22 mouse cellular contexts compared by ENCODE assay signal in the genomic region with DNA sequence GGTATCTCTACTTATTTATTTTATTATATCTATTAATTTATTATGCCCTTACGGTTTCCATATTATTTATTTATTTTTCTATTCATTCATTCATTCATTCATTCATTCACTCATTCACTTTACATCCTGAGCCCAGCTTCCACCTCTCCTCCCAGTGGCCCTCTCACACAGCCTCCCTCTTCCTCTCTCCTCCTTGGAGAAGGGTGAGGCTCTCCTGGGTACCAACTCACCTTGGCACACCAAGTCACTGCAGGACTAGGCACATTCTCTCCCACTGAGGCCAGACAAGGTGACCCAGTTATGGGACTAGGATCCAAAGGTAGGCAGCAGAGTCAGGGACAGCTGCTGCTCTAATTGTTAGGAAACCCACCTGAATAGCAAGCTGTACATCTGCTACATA. TPM values are rescaled to one million over a fixed set of nuclear protein-coding genes. Genes with fewer than 3 reads are reported as not detected.
DNase-seq lines count a peak whose midpoint lies in the region; ATAC-seq and TF ChIP-seq lines count a peak whose summit lies in the region.
"Had no signal": no experiment of that assay in that cellular context is flagged by ENCODE, and none has a peak within 500 bp of the region (broad histone marks: within the 10 kb centered on the region; RNA-seq: fewer than 3 reads in every experiment).

No protein-coding gene starts in this region.

- H3K36me3 ChIP-seq in forebrain, embryonic 12.5 days (replicated peaks): no peaks in the 10 kb centered on the region
- no peaks in the 10 kb centered on the region for H3K36me3 ChIP-seq in forebrain, postnatal 0 days (ENCODE audit: insufficient read depth)
- no peaks in the 10 kb centered on the region for H3K36me3 ChIP-seq in neural tube, embryonic 11.5 days (ENCODE audit: control insufficient read depth, insufficient read depth, low read length)
- no peaks in the 10 kb centered on the region for H3K36me3 ChIP-seq in midbrain, embryonic 14.5 days (ENCODE audit: control insufficient read depth, insufficient read depth, low read length)
- H3K36me3 ChIP-seq in intestine, embryonic 15.5 days: no peaks in the 10 kb centered on the region
- H3K36me3 ChIP-seq: embryonic facial prominence, embryonic 10.5 days; heart, embryonic 12.5 days; limb, embryonic 13.5 days; liver, embryonic 13.5 days; lung, embryonic 15.5 days; stomach, embryonic 15.5 days had no signal

- H3K4me2 ChIP-seq in forebrain, embryonic 12.5 days: no peak overlapping the region
- H3K4me2 ChIP-seq in forebrain, postnatal 0 days (ENCODE audit: low read depth): no peak overlapping the region
- H3K4me2 ChIP-seq in neural tube, embryonic 11.5 days (ENCODE audit: low read depth): no peak overlapping the region
- no peak overlapping the region for H3K4me2 ChIP-seq in midbrain, embryonic 14.5 days (ENCODE audit: low read length)
- no peak overlapping the region for H3K4me2 ChIP-seq in intestine, embryonic 15.5 days (replicated peaks)
- H3K4me2 ChIP-seq: heart, embryonic 12.5 days; limb, embryonic 13.5 days; liver, embryonic 13.5 days; lung, embryonic 15.5 days; stomach, embryonic 15.5 days had no signal

- H3K4me1 ChIP-seq in forebrain, embryonic 12.5 days: no peaks in the 10 kb centered on the region
- no peaks in the 10 kb centered on the region for H3K4me1 ChIP-seq in forebrain, postnatal 0 days (ENCODE audit: insufficient read depth)
- no peaks in the 10 kb centered on the region for H3K4me1 ChIP-seq in neural tube, embryonic 11.5 days (ENCODE audit: control insufficient read depth, insufficient read depth, low read length)
- H3K4me1 ChIP-seq in midbrain, embryonic 14.5 days (ENCODE audit: control insufficient read depth, insufficient read depth, low read length): no peaks in the 10 kb centered on the region
- H3K4me1 ChIP-seq in intestine, embryonic 15.5 days (replicated peaks): no peaks in the 10 kb centered on the region
- H3K4me1 ChIP-seq: embryonic facial prominence, embryonic 10.5 days; heart, embryonic 12.5 days; liver, embryonic 13.5 days; lung, embryonic 15.5 days; stomach, embryonic 15.5 days had no signal

- TF ChIP-seq CTCF in forebrain, postnatal 0 days (IDR thresholded peaks at IDR 0.05; ENCODE audit: low read depth): no peak

- H3K27ac ChIP-seq in forebrain, embryonic 12.5 days: no peak overlapping the region
- H3K27ac ChIP-seq in forebrain, postnatal 0 days (ENCODE audit: low read depth, low read length): no peak overlapping the region
- H3K27ac ChIP-seq in neural tube, embryonic 11.5 days (ENCODE audit: low read depth, low read length): no peak overlapping the region
- H3K27ac ChIP-seq in midbrain, embryonic 14.5 days (replicated peaks; ENCODE audit: low read depth, low read length): no peak overlapping the region
- H3K27ac ChIP-seq in intestine, embryonic 15.5 days: no peak overlapping the region
- H3K27ac ChIP-seq: embryonic facial prominence, embryonic 10.5 days; gastrocnemius, adult 2 months; limb, embryonic 13.5 days; liver, embryonic 13.5 days; lung, embryonic 15.5 days; stomach, embryonic 15.5 days had no signal

- WGBS in forebrain, embryonic 12.5 days: 73% methylated on average over 1 of the region's 1 CpGs
- 77% methylated on average over 1 of the region's 1 CpGs for WGBS in forebrain, postnatal 0 days
- 61% methylated on average over 1 of the region's 1 CpGs for WGBS in neural tube, embryonic 11.5 days
- 66% methylated on average over 1 of the region's 1 CpGs for WGBS in midbrain, embryonic 14.5 days
- WGBS in intestine, embryonic 15.5 days: 71% methylated on average over 1 of the region's 1 CpGs

- H3K27me3 ChIP-seq in forebrain, embryonic 12.5 days: no peaks in the 10 kb centered on the region
- H3K27me3 ChIP-seq in forebrain, postnatal 0 days (ENCODE audit: insufficient read depth, low read length): no peaks in the 10 kb centered on the region
- H3K27me3 ChIP-seq in neural tube, embryonic 11.5 days (ENCODE audit: control insufficient read depth, insufficient read depth, low read length): no peaks in the 10 kb centered on the region
- H3K27me3 ChIP-seq in midbrain, embryonic 14.5 days (ENCODE audit: control insufficient read depth, insufficient read depth, low read length): no peaks in the 10 kb centered on the region
- no peaks in the 10 kb centered on the region for H3K27me3 ChIP-seq in intestine, embryonic 15.5 days (replicated peaks)
- H3K27me3 ChIP-seq: CH12.LX; heart, embryonic 12.5 days; limb, embryonic 13.5 days; liver, embryonic 13.5 days; lung, embryonic 15.5 days; stomach, embryonic 15.5 days had no signal

- no peak overlapping the region for H3K4me3 ChIP-seq in forebrain, embryonic 12.5 days (replicated peaks)
- H3K4me3 ChIP-seq in forebrain, postnatal 0 days (ENCODE audit: low read depth, low read length): no peak overlapping the region
- no peak overlapping the region for H3K4me3 ChIP-seq in neural tube, embryonic 11.5 days (ENCODE audit: low read depth, low read length)
- no peak overlapping the region for H3K4me3 ChIP-seq in midbrain, embryonic 14.5 days (replicated peaks; ENCODE audit: low read depth, low read length)
- no peak overlapping the region for H3K4me3 ChIP-seq in intestine, embryonic 15.5 days (replicated peaks)
- H3K4me3 ChIP-seq: embryonic facial prominence, embryonic 10.5 days; gastrocnemius, adult 2 months; heart, embryonic 12.5 days; limb, embryonic 13.5 days; liver, embryonic 13.5 days; lung, embryonic 15.5 days; stomach, embryonic 15.5 days had no signal

- no peak for DNase-seq in forebrain, postnatal 0 days
- DNase-seq in neural tube, embryonic 11.5 days (ENCODE audit: low spot score): no peak
- DNase-seq in neural tube, embryonic 10.5 days (ENCODE audit: extremely low spot score, low spot score): no peak
- DNase-seq in midbrain, embryonic 14.5 days: no peak
- DNase-seq in right cerebral cortex, postnatal 25 days: no peak
- DNase-seq: liver, embryonic 13.5 days had no signal

- ATAC-seq in forebrain, embryonic 12.5 days (ENCODE audit: low FRiP score): peak; percentile 65; the same call in 1 of the 2 replicates
- no peak for ATAC-seq in forebrain, postnatal 0 days
- ATAC-seq in neural tube, embryonic 11.5 days (ENCODE audit: insufficient read depth, low FRiP score, low TSS enrichment): peak; percentile 45; the same call in 1 of the 2 replicates
- ATAC-seq in midbrain, embryonic 14.5 days (ENCODE audit: low FRiP score, low TSS enrichment): peak; percentile 20; the same call in 1 of the 2 replicates
- ATAC-seq in intestine, embryonic 15.5 days: no peak
- ATAC-seq: inflammation-experienced regulatory T-cells, adult 6 months had no signal

- no peak overlapping the region for H3K9ac ChIP-seq in forebrain, embryonic 12.5 days
- no peak overlapping the region for H3K9ac ChIP-seq in forebrain, postnatal 0 days
- H3K9ac ChIP-seq in neural tube, embryonic 11.5 days (ENCODE audit: low read length): no peak overlapping the region
- H3K9ac ChIP-seq in midbrain, embryonic 14.5 days (replicated peaks; ENCODE audit: low read length): no peak overlapping the region
- no peak overlapping the region for H3K9ac ChIP-seq in intestine, embryonic 15.5 days
- H3K9ac ChIP-seq: heart, embryonic 12.5 days; limb, embryonic 13.5 days; liver, embryonic 13.5 days; lung, embryonic 15.5 days; stomach, embryonic 15.5 days had no signal

- no peaks in the 10 kb centered on the region for H3K9me3 ChIP-seq in forebrain, embryonic 12.5 days
- no peaks in the 10 kb centered on the region for H3K9me3 ChIP-seq in forebrain, postnatal 0 days (ENCODE audit: low read length)
- no peaks in the 10 kb centered on the region for H3K9me3 ChIP-seq in neural tube, embryonic 11.5 days (ENCODE audit: control insufficient read depth, low read length)
- H3K9me3 ChIP-seq in midbrain, embryonic 14.5 days (ENCODE audit: control insufficient read depth, low read length): no peaks in the 10 kb centered on the region
- H3K9me3 ChIP-seq in intestine, embryonic 15.5 days: no peaks in the 10 kb centered on the region
- H3K9me3 ChIP-seq: embryonic facial prominence, embryonic 10.5 days; limb, embryonic 13.5 days; liver, embryonic 13.5 days; lung, embryonic 15.5 days; stomach, embryonic 15.5 days had no signal

RNA-seq across cellular contexts. Expression of gene Col9a1, which starts 5.5 kb away (rescaled TPM):
- 8.4 and 13.8 TPM in 2 replicates for polyA plus RNA-seq in forebrain, embryonic 12.5 days (2016; fragmentation: Nextera tagmentation; extraction: Ambion mirVana)
- total RNA-seq in forebrain, postnatal 0 days (2014; rRNA removed): 3.0 and 4.2 TPM in 2 replicates
- 1.8 and 2.0 TPM in 2 replicates for polyA plus RNA-seq in forebrain, postnatal 0 days (2015; fragmentation: Nextera tagmentation; extraction: Ambion mirVana)
- polyA plus RNA-seq in neural tube, embryonic 11.5 days (2014; fragmentation: Nextera tagmentation; extraction: Ambion mirVana): 40.2 and 42.6 TPM in 2 replicates
- polyA plus RNA-seq in midbrain, embryonic 14.5 days (2014; fragmentation: Nextera tagmentation; extraction: Ambion mirVana): 0.50 and 0.86 TPM in 2 replicates
- polyA plus RNA-seq in intestine, embryonic 15.5 days (2015; fragmentation: Nextera tagmentation; extraction: Ambion mirVana): 2.1 and 2.5 TPM in 2 replicates
- total RNA-seq: adrenal gland, postnatal 36 days; CH12.LX; common myeloid progenitor, adult 5-6 weeks; granulocyte monocyte progenitor cell, adult 5-6 weeks; MEL; monocyte, adult 5-6 weeks; neutrophil, adult 5-6 weeks had no signal
- polyA plus RNA-seq: inflammation-experienced regulatory T-cells, adult 6 months had no signal

Comparison
In these comparisons a context has a peak if more than half of its experiments do, and no peak if none do; other contexts are left out.
1. ATAC-seq: peak in forebrain, embryonic 12.5 days (single experiment), neural tube, embryonic 11.5 days (single experiment) and midbrain, embryonic 14.5 days (single experiment); none in forebrain, postnatal 0 days (single experiment) and intestine, embryonic 15.5 days (single experiment).